Mouse (Mus musculus) right cerebral cortex, postnatal 14 days (tissue): ENCODE results near the gene Map1s.
A peak's percentile ranks its signal among the peaks of the same experiment; 100 is the strongest.

Experiments
- DNase-seq: peaks from one replicate; pipeline ENCODE4 v3.0.0; 2022

Map1s gene

DNA sequence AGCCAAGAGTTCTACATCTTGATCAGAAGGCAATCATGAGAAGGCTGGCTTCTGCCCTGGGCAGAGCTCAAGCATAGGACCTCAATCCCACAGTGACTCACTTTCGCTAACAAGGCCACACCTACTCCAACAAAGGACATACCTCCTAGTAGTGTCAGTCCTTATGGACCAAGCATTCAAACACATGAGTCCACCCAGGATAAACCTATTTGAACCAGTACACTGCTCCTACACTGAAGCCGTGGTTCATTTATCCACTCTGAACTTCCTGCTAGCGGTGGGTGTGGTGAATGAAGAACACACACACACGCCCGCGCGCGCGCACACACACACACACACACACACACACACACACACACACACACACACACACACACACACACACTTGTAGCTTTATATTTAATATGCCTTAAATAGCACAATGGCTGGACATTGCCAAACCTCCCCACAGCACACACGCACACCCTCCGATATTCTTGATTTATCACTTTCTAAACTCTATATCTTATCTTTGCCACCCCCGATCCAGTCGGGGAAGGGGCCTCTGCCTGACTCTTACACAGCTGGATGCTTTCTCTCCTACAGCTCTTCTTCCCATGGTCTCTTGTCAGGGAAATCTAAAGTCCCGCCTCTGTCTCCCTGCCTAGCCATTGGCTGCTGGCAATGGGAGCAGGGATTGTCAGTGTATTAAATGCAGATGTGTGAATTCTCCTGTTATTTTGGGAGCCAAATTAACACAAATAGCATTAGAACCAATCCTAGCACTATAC is 55.2 kb downstream of the Map1s start:
- DNase-seq, result no peak

DNA sequence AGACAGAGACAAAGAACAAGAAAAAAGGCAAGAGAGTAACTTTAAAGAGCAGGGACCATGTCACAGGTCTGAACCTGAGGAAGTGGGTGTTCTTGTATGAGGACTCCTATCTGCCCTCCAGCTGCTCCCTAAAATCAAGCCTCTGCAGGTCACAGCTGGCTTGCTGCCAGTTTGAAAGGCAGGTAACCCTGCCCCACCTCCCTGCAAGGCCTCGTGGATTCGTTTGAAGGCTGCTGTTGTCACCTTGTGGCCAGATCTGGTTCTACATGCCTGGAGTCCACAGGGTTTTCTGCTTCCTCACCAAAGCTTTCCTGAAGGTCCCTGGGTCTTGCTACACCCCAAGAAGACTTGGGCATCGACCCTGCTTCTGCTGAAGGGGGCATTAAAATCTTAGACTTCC is 58.4 kb downstream of the Map1s start:
- DNase-seq, result peak; percentile 8

DNA sequence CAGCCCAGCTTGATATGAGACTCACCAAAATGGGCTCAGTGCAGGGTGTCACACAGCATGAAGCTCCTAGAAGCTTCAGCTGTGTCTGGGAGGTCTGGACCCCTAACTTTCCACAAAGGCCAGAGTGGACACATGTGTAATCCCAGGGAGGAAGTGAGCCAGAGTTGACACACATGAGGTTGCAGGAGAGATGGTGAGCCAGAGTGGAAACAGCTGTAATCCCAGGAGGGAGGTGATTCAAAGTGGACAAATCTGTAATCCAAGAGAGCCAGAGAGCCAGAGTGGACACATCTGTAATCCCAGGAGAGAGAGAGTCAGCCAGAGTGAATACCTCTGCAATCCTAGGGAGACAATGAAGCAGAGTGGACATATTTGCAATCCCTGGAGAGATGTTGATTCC is 59.1 kb downstream of the Map1s start:
- DNase-seq, result no peak
